Mouse (Mus musculus): Measurements from ENCODE around the gene Ankrd44.
"Not testable (repeated sequence)": the region's sequence is repeated elsewhere in the genome, so short reads cannot be mapped to it uniquely, and the experiment has no call there.

The Ankrd44 gene

DNA sequence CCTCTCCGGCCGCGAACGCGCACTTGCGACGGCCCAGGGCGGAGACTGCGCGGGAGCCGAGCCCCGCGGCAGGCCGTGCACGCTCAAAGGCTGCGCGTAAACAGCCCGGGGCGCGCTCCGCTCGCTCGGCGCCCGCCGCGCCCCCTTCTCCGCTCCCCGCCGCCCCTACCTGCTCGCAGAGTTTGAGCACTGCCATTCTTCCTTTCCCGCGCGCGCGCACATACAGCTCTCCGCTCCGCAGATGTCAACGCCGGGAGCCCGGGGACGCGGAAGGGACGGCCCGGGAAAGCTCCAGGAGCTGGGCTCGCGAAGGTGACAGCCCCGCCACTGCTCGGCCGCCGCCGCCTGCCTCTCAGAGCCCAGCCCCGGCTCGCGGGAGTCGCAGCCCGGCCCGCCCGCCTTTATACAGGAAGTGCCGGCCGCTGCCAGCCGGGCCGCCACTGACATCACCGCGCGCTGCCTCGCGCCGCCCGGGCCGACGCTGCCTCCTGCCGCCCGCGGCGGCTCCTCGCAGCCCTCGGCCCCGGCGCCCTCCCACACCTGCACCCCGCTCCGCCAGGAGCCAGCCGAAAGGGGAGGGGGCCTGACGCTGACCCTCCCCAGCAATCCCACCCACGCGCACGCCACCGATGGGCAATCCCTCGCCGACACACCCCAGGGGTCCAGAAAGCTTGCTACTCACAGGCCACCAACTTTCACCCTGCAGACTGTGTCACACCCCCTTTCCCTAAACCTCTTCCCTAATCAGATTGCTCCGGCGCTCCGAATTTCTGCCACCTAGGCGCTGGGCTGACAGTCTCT, at the start of gene Ankrd44:
Gene Ankrd44, minus strand, starts transcription at position 417 of the 801 bp plus-strand sequence.
- peak; percentile 63 for DNase-seq (ENCODE audit: low spot score)

DNA sequence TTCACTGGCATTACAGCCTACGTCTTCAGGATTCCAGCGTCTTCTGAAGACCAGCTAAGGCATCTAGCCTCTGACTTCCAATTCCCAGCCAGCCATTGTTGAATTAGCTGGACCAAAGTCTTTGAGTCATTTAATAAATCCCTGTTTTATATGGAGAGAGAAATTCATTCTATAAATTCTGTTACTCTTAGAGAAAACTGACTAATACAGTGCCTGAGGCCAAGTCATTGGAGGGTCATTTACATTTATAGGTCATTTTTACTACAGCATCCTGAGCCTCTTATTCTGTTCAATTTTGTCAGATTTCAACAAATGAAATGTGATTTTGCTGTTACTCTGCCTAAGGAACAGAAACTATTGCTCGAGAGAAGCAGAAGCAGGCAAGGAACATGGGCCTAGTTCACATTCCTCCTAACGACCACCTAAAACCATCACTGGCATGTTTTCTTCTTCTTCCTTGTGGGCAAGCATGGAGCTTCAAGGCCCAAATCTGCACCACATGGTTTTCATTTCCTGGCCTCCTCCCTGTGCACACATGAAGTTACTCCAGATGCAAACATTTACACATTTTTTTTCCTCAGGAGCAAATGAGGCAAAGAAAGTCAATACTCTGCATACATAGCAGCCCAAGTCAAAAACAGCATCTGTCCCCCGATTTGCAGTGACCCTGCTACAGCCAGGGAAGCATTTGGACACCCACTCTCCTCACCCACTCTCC, 45.7 kb upstream of the Ankrd44 start:
- DNase-seq (ENCODE audit: low spot score), result no peak

DNA sequence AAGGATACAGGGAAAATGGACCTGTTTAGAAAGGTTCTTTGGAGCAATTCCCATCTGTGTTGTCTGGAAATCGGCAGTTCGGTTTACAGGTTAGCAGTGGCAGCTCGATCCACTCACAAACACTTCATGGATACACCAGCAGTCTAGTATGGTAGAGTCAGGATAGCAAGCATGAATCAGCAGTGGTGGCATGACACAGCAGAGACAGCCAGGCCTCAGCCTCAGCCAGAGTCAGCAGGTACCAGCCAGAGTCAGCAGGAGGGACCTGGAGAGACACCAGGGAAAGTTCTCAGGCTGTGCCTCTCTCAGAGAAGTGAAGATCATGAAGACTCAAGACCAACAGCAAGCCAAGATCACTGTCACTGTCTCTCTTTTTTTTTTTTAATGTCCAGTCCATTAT, 40.7 kb upstream of the Ankrd44 start:
- peak; percentile 18 for DNase-seq (ENCODE audit: low spot score)

DNA sequence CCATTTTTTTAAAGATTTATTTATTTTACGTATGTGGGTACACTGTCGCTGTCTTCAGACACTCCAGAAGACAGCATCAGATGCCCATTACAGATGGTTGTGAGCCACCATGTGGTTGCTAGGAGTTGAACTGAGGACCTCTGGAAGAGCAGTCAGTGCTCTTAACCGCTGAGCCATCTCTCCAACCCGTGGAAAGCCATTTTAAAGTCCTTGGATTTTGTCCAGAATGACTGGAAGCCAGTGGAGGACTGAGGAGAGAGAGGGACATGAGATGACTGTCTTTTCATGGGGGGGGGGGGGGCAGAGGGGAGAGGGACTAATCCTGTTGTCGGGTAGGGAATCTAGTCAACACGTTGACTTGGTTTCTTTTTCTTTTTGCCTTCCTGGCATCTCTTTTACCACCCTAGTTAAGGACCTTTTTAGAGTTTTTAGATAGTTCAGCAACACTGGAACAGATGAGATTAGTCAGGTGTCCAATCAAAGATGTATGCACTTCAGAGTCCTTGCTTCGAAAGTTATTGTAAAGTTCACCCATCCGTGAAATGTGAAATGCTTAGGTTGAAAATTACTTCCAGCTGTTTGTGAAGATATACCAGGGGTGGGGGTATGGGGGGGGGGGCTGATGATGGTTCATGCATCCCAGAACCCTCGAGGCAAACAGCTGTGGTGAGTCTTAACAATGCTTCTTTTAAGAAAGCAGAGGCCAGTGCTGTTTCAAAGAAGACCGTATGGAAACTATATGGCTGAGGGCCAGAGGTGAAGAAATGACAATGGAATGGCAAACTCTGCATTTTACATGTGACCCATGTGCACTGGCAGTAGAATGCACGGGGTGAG, 39.2 kb upstream of the Ankrd44 start:
- DNase-seq (ENCODE audit: low spot score), result no peak

DNA sequence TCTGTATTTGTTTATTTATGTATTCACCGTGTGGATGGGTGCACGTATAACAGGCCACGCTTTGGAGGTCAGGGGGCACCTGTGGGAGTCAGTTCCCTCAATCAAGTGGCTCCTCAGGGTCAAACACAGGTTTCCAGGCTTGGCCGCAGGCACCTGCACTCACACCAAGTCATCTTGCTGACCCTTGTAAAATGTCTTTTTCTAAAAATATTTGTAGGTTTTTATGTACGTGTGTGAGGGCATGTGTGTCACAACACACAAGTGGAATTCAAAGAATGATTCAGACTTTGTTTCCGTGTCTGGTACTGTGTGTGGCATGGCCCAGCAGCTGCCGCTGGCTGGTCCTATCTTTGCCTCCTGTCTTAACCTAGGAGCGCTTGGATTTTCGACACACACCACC, 35.5 kb upstream of the Ankrd44 start:
- DNase-seq (ENCODE audit: low spot score), result no peak

DNA sequence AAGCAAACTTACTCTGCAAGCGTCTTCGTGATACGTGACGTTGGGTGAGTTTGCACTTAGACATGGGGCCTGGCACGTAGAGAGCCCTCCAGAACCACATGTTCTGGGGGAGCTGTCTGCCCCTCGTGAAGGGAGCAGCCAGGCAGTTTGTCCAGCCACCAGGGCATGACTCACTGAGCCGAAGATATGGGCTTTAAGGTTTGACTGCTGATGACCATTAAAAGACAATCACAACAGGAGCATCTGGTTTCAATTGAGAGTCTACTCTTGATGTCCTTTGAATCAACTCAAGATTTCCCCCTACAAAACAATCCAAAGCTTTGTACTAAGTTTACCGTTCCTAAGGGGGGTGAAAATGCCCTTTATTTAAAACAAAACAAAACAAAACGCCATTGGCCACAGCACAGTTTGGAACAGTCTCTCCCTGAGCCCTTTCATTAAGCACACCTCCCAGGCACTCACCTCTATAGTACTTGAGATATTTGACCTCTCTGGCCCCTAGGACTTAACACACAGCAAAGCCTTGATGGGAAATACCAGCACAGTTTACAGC, 34.5 kb upstream of the Ankrd44 start:
- no peak for DNase-seq (ENCODE audit: low spot score)

DNA sequence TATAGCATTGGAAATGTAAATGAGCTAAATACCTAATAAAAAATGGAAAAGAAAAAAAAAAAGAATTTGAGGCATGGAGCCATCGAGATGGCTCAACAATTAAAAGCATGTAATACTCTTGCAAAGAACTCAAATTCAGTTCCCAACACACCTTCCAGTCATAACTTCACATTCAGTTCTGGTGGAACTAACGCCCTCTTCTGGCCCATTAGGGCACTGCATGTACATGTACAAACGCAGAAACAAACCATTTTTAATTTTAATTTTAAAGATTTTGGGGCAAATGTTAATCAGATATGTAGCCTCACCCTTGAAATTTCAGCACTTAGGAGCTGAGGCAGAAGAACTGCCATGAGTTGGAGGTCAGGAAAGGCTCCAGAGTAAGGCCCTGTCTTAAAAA, 32.3 kb upstream of the Ankrd44 start:
- no peak for DNase-seq (ENCODE audit: low spot score)

DNA sequence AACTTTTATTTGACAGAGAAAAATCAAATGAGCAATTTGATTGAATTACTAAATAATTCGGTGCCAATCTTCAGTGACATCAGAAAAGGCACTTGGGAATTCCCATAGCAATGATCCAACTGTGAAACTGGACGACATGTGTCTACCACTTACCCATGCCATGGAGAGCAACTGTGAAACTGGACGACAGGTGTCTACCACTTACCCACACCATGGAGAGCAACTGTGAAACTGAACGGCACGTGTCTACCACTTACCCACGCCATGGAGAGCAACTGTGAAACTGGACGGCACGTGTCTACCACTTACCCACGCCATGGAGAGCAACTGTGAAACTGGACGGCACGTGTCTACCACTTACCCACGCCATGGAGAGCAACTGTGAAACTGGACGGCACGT, 30.8 kb upstream of the Ankrd44 start:
- not testable (repeated sequence) for DNase-seq (ENCODE audit: low spot score)

DNA sequence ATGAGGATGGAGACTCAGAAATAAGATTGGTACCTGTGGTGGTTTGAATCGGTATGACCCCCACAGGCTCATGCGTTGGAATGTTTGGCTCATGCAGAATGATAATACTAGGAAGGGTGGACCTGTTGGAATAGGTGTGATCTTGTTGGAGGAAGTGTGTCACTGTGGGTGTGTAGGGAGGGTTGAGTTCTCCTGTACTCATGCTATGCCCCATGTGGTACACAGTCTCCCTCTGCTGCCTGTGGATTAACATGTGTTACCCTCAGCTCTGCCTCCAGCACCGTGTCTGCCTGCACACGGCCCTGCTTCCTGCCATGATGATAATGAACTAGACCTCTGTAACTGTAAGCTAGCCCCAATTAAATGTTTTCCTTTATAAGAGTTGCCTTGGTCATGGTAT, 28.7 kb upstream of the Ankrd44 start:
- no peak for DNase-seq (ENCODE audit: low spot score)

DNA sequence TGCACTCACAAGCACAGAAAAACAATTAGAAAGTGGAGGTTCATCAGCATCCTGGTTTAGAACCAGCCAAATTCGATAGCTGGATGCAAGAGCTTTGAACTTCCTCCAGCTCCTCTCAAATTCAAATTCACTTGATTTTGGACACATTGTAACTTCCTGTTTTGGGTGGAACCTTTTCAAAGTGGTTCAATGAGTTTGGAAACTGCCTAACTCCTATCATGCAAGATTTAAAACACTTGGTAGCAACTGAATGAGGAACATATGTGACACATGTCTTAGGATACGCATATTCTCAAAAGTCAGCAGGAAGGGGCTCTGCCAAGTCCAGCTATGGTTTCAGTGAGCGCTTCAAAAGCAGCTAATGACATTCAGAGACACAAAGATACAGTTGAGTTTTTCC, 18.5 kb upstream of the Ankrd44 start:
- DNase-seq (ENCODE audit: low spot score), result no peak

DNA sequence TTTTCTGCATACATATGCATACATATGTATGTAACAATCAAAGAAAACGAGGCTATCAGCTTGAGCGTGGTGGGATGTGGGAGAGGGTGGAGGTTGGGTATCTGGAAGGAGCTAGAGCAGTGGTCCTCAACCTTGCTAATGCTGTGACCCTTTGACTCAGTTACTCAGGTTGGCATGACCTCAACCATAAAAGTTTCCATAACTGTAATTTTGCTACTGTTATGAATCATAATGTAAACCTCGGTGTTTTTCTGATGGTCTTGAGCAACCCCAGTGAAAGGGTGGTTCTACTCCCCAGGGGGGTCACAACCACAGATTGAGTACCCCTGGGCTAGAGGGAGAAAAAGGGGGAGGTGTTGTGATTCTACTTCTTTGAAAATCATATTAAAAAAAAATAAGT, 9.3 kb upstream of the Ankrd44 start:
- no peak for DNase-seq (ENCODE audit: low spot score)

DNA sequence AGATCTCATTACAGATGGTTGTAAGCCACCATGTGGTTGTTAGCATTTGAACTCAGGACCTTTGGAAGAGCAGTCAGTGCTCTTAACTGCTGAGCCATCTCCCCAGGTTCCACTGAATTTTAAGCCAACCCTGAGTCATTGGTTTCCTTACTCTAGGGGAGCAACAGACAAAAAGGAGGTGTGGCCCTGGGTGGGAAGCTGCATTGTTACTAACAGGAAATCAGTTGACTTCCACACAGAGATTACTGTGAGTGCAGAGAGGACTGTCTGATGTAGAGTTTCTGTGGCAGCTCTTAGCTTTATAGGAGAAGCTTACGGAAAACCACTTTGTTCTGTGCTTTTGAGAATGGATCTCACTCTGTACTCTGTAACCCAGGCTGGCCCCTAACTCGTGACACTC, 8.7 kb upstream of the Ankrd44 start:
- no peak for DNase-seq (ENCODE audit: low spot score)

DNA sequence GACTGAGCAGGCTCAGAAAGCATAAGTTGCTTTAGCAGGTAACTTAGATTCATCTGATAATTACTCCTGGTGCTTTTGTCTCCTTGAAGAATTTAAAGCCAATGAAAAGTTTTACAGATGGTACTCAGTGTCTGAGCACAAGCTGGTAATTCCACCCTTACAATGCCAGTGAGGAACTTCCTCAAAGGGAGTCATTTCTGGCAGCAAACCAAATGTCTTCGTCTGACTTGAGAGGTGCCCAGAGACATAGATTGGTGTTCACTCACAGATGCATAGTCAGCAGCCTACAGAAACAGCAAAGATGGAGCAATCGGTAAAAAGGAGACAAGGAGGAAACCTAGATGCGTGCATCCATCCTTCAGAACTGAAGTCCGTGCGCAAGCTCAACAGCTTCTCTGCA, 7.5 kb upstream of the Ankrd44 start:
- no peak for DNase-seq (ENCODE audit: low spot score)

DNA sequence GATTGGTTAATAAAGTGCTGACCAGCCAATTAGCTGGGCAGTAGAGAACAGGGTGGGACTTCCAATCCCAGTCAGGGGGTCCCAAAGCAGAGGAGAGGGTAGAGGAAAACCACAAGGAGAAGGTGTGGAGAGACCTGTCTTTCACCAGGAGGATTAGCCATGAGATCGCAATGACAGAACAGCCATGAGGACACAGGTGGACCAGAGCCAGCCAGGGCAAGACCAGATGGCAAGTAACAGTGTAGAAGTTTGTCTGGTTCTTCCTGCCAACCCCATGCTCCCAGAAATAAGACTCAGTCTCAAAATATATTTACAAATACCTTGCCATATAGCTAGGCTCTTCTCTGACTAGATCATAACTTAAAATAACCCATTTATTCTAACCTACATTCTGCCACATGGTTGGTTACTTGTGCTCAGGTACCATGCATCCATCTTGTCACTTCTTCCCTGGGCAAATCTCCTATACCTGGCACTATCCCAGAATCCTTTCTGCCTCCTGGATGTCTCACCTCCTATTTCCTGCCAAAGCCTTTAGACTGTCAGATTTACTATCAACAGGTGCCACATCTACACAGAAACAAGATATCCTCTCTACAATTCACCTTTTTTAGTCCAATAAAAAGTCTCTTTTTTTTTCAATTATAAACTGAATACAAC, 6.4 kb upstream of the Ankrd44 start:
- no peak for DNase-seq (ENCODE audit: low spot score)

DNA sequence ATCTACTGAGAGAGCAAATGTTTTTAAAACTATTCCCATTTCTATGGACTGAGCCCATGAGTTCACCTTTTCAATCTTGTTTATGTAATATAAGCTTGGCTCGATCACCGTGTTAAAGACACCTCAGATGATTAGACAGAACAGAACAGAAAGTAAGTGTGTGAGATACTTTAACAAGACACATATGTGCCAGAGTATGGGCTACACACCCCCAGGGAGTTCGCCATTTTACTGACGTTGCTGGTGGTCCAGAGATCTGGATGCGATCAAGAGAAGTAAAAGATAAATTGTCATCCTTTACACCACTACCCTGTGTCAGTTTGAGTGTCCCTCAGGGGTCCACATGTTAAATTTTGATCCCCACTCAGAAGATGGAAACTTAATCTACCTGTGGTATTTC, 5.0 kb upstream of the Ankrd44 start:
- DNase-seq (ENCODE audit: low spot score), result no peak

DNA sequence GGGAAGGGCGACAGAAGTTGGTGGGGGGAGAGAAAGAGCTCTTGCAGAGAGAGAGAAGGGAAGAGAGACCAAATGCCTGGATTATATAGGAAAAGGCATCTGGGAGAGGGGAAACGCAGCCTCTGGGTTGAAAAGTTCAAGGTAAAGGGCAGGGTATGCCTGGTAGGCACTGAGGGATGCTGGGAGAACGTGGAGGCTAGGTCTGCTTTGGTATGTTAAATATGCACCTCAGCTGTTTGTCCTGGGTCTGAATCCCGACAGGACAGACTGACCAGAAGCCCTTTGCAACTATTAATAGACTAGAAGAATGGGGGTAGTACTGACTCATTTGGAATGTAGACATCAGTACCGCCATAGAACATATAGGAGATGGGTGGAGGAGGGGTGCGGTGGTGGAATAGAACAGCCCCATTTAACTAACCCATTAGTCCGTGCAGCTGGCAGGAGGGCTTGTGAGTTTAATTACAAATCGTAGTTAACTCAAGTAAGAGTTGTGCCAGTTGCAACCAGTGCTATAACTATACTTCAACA, 4.5 kb upstream of the Ankrd44 start:
- no peak for DNase-seq (ENCODE audit: low spot score)

DNA sequence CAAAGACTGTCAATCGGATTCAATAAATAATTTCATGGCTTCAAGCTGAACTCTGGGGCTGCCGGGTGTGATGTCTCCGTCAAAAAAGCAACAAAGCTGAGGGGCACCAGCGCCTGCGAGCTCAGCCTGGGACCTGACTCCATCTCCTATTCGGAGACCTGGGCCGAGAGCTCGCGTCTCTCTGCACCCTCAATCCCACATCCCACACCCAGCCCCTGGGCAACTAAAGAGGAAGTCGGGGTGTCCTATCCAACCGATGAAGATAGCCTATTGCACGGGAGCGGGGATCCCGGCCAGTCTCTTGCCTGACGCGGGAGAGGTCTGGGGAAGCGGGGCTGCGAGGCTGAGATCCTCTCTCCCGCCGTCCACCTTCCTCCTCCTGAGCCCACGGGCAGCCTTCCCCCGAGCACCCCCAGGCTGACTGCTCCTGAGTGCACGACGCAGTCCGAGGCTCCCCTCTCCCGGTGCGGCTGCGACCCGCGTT, 694 bp downstream of the Ankrd44 start:
- no peak for DNase-seq (ENCODE audit: low spot score)

DNA sequence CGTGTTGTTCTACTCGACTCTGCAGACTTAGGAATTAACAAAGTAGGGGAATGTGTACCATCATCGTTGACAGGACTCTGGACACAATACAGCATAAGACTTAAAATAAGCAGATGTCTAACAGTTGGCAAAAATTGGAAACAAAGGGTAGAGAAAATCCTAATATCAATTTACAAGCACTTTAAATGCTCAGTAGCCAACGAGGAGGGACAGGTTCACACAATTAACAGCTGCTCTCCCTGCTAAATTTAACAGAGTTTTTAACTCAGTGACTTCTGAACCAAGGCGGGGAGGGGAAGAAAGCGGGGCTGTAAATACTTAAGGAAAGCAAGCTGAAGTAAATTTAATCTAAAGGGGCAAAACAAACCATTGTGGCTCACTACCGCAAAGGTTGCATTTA, 1.4 kb downstream of the Ankrd44 start:
- DNase-seq (ENCODE audit: low spot score), result no peak

DNA sequence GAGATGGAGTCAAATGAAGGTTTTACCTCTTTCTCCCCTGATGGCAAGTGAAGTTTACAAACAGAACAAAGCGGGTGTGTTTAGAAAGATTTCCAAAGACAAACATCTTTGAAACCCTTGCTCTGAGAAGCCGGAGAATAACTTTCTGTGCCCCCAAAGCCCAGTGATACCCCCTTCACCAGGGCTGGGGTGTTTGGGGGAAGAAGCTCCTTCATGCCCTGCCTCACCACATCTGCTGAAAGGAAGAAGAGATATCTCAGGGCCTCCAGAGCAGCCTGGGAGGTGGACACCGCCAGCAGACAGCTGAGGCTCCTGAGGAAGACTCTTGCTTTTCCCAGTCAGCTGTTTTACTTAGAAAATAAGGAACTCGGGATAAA, 1.9 kb downstream of the Ankrd44 start:
- DNase-seq (ENCODE audit: low spot score), result no peak

DNA sequence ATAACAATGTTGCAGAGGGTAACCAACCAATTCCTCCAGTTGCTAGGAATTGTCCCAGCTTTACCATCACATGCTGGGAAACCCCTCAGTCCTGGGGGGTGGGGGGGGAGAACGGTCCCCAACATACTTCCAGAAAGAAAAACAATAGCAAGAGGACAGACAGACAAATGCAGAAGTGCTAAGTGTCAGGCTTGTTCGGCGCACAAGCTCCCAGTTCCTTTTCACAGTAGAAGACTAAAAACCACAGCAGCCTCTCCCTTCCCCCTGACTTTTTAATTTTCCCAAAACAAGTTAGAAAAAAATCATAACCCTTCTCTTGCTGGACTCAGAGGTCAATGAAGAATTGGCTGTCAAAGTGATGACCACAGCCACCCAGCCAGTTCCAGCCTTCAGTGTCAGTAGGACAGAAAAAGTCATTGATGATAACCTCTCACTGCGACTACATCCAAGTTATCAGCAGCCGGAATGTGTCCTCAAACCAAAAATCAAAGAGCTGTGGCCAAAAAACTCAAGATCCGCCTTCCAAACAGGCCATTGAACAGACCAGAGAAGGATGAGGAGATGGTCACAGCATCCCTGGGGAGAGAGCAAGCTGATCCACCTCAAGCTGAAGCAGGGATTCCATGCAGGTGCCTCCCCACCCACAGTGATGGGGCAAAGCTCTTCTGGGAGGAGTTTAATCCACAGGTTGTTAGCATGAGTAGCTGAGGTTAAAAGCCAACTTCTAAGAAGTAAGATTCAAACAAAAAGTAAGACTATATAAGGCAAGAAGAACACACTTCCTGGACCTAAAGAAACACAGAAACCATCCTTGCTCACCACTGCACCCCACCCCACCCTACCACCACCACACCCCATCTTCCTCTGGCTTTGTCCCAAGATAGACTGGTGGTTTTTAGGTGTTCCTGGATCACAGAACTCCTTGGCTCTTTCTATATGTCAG, 2.5 kb downstream of the Ankrd44 start:
- DNase-seq (ENCODE audit: low spot score), result no peak

Data from spleen, adult 12 weeks (tissue).